Mouse (Mus musculus) c-Kit-positive CD71-positive TER-119-negative erythroid progenitor cells, embryonic 14.5 days (primary cell): ENCODE measurements around the gene Vgll4.

Source experiments
- DNase-seq: peaks from one replicate; pipeline ENCODE4 v3.0.0-alpha.2; 2013; ENCODE audit warnings: low read depth

Gene Vgll4

DNA sequence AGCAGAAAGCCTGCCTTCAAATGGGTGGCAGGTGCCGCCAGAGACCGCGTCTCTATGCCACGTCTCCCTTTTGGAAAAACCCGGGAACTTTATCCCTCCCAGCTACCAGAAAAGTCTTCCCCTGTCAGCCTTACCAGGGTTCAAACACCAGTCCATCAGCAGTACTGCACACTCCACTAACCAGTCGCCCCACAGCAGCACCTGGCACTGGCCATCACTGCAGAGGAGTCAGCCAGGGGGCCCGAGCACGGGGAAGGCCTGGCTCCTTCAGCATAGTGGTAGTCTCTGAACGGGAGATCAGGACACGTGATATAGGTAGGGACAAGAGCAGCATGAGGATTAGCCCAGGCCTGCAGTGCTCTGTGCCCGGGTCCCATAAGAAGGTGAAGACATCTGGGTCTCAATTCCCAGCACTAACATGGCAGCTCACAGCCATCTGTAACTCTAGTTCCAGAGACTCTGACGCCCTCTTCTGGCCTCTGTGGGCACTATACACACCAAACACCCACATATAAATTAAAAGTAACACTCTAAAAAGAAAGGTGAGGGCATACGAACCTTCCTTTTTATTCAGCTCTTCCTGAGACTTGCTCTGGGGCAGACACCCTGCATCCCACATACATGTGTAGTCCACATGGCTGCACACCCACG, 98.7 kb downstream of the Vgll4 start:
- DNase-seq: no peak

DNA sequence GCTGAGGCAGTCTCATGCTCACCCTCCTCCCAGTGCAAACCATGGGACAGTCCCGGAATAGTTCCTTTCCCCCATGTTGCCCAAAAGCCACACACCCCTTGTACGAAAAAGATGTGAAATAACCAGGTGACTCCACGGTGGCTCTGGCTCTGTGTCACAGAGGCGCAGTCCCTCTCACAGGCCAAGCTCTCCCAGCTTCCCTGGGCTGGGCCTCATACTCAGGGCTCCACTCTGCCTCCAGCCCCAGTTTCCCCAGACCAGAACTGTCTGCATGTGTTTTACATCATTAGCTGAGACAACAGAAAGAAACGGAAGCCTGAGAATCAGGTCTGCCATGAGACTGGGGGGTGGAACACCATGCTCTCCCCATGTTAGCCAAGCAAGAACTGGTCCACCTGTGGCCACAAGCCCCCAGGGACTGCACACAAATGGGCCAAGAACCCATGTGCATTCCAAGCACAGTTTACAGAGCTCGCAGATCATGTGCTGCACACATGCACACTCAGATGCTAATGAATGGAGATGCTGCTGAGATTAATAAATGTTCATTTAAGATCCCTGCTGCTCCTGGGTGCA, 100.2 kb downstream of the Vgll4 start:
- DNase-seq: no peak

DNA sequence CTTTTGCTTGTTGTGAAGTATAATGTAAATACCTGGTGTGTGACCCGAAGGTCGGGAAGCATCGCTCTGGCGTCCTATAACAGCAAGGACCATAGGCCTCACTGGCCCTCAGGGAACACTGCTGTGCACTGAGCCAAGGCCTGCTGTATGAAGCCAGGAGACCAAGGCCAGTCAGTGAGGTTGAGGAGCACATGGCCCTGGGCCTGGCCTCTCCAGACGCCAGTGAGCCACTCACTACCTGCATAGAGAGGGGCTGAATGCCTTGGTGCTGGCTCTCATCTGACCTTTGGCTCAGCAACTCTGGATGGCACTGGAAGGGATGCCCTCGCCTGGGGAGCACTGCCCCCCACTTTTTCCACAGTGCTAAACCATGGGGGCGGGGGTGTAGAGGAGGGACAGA, 101.1 kb downstream of the Vgll4 start:
- no peak for DNase-seq

DNA sequence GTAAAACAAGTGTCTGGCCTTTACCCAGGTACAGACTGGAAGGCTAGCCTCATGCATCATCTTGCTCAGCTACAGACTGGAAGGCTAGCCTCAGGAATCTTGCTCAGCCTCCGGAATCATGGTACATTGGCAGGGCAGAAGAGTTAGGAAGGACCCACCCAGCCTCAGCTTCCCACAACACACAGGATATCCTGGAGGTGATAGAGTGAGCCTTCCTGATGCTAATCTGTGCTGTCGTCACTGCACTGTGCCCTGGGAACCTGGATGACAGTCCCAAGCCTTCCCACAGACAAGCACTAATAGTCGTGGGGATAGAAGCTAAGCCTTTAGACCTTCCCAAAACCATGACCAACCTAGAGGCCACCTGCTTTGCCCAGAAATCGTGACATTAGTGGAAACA, 103.2 kb downstream of the Vgll4 start:
- no peak for DNase-seq

DNA sequence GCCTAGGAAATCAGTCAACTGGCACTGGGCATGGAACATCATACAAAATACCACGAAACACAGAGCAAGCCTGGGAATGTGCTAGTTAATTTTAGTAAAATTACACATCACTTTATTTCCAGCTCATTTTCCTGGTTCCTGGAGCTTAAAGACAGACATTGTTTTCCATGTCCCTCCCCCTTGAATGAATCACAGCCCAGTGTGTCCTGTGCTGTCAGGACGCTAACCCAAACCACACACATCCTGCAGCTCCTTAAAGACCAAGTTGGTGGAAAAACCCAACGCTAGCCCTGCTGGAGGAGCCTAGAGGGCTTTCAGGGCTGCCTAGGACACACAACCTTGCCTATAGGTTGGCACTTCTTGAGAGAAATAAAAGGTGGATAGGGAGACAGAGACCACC, 103.7 kb downstream of the Vgll4 start:
- DNase-seq: no peak

DNA sequence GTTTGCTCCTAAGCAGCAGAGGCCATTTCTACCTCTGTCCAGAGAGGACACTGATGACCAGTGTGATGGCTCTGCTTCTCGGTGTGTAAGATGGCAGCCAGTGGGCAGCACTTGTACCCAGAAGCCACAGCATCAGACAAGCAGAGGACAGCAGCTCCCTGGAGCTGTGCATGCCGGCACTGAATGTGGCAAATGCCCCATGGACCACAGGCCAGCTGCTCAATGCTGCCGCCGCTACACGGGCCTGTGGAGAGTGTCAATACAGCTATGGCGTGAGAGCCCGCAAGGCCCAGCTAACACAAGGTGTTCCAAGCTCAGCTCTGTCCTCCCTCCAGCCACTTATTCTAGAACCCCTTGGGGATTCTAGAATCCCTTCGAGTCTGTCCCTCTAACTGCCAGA, 105.4 kb downstream of the Vgll4 start:
- DNase-seq: no peak

DNA sequence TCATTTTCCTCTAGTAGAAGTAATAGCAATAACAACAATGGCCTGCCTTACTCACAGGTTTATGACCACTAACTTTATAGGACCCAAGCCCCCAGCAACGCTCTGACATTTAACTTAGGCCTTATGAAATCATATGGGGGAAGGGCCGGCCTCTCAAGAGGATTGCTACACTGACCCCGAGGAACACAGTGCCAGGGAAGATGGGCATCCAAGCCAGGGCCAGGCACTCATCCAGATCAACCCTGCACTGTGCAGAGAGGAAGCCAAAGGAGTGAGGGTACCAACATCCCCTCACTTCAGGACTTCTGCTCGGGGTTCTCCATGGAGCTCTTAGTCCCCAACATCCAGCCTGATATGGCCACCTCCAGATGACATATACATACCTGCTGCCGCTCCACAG, 106.3 kb downstream of the Vgll4 start:
- DNase-seq: no peak

DNA sequence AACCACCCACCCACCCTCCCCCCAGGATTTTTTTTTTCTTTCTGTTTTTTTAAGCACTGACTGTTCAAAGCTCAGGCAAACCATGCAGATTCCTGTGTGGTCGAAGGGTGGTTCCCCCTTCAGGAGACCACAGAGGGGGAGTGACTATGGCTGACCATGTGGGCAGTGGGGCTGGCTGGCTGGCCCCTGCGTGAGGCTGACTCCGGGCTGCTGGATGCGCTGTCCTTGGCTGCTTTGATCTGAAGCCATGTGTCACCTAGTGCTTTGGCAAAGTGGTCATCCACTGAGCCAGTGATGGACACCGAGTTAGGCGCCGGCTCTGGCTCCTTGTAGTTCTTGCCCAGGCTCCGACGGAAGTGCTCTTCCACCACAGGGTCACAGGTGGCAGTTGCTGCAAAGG, 107.7 kb downstream of the Vgll4 start:
- no peak for DNase-seq

DNA sequence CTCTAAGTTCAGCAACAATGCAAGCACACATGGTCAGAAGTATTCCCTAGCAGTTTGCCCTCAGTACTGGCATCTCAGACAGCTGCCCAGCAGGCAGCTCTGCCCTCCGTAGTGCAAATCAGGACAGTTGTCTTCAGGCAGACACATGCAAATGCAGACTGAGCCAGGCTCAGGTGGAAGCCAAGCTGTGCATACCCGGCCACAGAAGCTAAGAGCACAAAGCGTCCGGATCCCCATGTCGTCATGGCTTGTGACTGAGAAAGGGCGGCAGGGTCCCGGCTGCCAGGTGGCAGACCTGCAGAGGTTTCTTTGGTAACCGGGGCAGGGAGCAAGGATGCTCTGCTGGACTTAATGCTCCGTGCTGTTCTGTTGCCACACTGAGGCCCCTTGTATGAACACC, 108.2 kb downstream of the Vgll4 start:
- DNase-seq: no peak

DNA sequence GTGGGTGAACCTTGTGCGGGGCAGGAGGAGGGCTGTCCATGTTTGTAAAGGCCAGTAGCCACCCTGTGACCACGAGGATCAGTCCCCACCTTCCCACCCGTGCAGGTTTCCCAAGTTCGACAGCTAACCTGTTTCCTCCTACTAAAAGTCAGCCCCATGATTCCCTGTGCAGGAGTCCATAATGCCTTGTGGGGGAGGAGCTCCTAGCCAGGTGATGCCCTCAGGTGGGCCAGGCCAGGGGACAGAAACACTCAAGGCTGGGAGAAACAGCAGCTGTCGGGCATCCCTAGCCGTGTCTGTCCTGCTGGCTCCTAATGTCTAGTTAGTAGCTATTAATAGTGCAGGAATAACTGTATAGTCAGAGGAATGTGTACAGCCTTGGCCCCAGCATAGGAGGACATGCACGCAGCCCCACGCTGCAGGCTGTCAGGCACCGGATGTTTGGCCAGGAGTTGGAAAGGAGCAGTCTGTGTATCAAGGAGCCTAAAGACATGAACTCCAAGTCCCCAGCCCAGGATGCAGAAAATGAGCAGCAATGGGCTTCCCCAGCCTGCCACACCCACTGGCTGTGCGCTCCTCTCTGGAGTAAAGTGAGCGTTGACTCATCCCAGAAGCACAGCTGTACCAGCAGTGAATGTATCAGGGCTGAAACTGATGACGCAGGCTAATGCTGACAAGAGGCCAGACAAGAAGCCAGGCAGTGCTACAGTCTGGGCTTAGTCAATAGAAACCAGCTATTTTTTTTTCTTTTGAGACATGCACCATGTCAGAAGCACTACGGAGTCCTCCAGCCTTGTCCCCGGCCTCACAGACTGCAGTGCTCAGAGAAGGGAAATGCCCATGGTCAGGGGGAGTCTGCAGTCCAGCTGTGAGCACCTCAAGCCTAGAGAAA, 108.9 kb downstream of the Vgll4 start:
- DNase-seq: no peak

DNA sequence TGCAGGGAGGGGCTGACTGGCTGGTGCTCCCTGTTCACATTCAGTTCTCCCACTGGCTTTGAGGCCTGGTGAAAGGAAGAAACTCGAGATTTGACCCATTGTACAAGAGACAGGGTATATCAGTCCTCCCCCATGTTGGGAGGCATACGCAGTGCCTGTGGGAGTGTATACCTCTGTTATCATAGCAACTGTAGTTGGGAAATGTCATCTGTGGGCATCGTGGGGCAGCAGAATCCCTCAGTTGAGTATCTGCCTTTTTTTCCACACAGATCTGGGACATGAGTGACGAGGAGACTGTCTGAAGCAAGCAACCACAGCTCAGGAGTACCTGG, 111.1 kb downstream of the Vgll4 start:
- no peak for DNase-seq

DNA sequence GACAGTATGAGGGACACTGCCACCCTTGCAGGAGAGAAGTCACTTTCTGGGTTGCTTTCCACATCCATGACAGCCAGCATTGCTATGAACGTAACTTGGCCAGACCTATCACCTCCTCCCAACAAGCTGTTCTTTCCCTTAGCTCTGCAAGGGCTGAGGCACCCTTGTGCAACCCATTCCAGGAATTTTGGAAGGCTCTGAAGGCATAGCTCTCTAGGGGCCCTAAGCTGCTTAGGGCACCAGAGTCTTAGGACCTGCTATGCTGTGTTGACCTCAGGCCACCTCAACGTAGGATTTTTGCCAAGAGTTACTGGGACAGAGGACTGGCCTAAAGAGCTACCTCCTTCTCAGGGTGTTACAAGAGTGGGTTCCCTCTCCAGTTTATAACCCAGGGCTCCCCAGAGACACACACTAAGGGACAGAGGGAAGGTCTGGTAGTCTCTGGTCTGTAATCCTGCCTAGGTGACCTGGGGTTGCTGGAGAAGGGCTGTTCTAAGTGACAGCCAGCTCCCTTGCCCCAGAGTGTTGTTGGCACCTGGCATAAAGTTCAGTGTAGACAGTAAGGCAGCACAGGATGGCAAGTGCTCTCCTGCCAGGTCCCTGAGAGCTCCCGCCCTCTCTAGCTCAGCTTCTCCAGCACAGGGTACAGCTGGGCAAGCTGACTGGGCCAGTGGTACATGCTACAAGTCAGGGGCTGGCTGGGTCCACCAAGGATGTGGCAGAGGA, 111.6 kb downstream of the Vgll4 start:
- DNase-seq: no peak

DNA sequence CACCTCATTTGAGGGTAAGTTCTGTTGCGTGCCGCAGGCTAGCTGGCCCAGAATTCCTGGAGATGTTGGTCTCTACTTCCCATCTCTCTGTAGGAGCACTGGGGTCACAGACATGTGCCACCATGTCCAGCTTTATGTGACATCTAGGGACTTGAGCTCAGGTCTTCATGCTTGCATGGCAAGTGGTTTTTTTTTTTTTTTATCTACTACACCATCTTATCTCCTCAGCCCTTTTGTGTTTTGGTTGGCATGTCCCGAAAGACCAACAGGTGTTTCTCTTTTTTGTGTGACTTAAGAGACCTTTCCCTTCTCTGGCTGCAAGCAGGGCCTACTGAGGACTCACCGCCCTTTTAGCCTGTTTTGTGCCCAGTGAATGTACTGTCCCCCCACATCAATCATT, 113.3 kb downstream of the Vgll4 start:
- DNase-seq: no peak

DNA sequence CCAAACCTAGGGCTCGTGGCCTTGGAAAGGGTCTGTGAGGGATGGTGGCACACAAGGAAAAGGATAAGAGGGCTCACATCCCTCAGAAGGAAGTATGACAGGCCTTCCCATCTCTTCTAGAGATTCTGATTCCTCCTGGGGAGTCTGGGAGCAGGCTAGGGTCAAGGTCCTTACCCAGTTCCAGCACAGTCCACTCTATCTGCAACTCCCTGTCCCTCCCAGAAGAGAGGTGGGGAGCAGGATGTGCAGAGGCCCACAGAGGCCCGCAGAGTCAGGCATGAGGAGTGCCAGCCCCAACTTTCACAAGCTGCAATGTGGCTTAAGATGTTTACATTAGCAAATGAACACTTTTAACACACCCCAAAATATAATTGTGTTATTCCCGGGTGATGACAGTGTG, 114.2 kb downstream of the Vgll4 start:
- DNase-seq: no peak

DNA sequence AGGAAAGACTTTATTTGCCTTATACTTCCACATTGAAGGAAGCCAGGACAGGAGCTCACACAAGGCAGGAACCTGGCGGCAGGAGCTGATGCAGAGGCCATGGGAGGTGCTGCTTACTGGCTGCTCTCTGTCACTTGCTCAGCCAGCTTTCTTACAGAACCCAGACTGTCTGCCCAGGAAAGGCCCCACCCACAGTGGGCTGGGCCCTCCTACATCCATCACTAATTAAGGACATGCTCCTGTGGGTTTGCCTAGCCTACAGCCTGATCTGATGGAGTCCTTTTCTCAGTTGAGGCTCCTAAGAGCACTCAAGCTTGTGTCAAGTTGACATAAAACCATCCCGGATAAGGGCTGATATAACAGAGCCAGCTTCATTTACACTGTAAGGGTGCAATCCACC, 115.4 kb downstream of the Vgll4 start:
- DNase-seq: no peak

DNA sequence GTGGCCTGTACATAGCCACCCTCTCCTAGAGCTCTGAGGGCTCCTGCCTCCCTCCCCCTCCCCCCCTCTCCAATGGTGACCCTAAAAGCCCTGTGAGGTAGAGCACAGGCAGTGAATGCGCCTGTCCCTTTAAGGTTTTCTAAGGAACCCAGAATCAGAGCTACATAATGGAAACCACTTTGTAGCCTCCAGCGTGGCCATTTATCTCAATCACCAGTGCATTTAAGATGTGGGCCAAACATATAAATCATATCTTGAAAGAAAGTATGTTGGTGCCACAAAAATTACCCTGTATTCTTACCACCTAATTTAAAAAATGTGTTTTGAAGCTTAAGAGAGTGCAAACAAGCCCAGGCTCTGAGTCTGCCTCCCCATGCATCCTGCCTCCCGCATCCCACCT, 117.1 kb downstream of the Vgll4 start:
- DNase-seq: no peak

DNA sequence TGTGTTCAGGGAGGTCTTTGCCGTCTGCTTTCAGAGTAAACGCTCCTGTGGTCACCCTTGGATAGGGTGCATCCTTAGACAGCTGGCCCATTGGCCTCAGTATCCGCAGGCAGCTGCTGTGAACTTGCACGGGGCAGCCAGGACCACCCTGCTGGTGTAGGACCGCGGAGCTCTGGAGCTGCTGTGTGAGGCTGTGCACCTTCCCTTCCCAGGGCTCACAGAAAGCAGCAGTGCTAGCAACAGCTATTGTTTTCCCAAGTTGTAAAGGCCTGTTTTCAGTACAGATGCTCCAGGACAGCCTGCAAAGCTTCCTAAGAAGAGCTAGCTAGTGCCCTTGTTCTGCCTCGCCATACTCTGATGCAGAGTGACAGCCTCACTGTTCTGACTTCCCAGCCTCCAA, 118.1 kb downstream of the Vgll4 start:
- no peak for DNase-seq

DNA sequence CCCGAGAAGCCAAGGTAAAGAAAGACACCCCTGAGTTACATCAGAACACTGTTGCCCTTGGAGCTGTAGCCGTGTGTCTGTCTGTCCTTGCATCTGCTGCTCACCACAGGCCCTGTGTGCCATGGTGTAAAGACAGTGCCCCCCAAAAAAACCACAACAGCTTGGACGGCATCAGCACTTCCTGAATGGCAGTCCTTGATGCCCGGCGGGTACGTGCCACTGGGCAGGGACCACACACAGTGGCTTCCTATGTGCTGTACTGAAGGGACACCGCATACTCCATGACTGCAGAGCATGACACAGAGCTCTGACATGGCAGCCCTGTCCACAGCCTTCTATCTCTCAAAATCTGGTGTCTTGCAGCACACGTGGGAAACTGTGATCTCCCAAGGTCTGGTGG, 120.0 kb downstream of the Vgll4 start:
- DNase-seq: no peak

DNA sequence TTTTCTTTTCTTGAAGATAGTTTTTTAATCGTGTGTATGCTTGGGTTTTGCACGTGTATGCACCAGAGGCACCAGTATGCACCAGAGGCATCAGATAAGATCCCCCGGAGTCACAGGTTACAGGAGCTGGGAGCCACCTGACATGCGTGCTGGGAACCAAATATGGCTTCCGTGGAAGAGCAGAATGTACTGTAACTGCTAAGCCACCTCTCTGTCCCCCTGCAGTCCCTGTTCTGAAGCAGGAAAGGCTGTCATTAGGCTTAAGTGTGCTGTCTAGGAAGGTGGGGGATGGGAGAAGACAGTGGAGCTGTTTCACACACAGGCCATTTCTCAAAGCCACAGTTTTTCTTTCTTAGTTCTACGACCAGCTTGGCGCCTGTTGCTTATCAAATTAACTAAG, 121.0 kb downstream of the Vgll4 start:
- DNase-seq: no peak

DNA sequence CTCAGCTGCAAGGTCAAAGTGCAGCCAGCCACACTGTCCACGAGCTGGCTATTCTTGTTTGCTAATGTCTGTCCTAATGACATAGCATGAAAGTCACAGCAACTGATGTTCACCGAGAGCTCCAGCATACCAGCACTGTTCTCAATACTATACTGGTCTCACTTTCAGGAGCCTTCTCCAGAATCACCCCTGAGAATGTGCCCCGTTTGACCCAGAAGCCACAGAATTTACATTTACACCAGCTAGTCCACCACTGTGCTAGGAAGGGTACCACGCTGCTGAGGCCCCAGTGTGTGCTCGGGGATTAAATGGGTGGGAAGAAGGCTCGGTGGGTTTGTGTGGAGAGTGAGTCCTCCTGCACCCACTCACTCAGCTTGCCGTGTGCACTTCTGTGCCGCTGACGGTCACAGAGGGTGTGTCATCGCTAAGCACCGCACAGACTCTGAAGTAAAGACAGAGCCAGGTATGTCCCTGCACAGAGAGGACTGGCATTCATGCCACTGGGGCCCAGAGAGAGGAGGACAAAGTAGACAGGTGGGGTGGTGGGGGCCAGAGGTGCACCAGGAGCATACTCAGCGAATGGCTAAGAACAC, 122.1 kb downstream of the Vgll4 start:
- DNase-seq: no peak

DNA sequence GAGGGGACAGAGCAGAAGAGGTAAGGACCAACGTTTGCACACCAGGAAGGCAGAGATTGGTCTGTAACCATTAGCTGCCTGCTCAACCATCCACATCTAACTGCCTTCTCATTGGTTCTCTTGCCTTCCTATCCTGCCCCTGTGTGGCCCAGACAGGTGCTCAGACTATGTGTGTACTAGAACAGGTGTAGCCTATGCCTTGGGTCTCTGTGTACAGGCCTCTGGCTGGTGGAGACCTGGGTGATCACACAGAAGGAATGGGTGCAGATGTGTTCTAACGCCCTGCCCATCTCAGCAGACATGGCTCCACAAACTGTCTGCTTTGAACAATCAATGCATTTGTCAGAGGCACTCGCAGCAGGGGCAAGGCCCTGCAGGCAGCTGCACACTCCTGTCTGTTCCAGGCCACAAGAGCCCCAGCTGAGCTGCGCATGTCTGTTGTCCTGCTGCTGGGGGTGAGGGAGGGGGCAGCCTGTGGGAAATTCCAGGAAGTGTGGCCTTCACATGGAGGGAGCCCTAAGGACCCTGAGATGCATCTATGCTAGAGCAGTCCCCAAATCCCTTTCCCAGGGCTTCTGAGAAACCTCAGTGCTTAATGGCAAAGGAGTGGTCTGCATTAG, 123.5 kb downstream of the Vgll4 start:
- DNase-seq: no peak

DNA sequence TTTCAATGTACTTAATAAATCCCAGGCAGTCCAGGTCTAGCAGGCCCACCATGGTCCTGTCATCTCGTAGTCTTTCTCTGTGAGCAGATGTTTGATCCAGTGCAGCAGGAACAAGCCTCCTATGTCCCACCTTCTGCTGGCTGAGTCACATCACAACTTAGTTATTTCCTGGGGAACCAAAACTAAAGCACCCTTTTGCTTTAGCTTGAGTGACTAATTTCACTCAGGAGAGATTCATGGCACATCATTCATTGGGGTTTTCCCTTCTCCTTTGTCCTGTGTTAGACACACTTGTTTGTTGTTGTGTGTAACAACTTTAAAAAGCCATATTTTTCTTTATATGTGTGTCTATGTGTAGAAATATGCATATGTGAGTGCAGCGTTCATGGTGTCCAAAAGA, 126.9 kb downstream of the Vgll4 start:
- DNase-seq: no peak
